Mouse (Mus musculus): ENCODE data around the gene Hemk1. TPM values are rescaled to one million over a fixed set of nuclear protein-coding genes. Genes with fewer than 3 reads are reported as not detected.

Hemk1 gene
- polyA plus RNA-seq (2014; fragmentation: Nextera tagmentation; extraction: Ambion mirVana) = 9.9 and 10.7 TPM in 2 replicates

DNA sequence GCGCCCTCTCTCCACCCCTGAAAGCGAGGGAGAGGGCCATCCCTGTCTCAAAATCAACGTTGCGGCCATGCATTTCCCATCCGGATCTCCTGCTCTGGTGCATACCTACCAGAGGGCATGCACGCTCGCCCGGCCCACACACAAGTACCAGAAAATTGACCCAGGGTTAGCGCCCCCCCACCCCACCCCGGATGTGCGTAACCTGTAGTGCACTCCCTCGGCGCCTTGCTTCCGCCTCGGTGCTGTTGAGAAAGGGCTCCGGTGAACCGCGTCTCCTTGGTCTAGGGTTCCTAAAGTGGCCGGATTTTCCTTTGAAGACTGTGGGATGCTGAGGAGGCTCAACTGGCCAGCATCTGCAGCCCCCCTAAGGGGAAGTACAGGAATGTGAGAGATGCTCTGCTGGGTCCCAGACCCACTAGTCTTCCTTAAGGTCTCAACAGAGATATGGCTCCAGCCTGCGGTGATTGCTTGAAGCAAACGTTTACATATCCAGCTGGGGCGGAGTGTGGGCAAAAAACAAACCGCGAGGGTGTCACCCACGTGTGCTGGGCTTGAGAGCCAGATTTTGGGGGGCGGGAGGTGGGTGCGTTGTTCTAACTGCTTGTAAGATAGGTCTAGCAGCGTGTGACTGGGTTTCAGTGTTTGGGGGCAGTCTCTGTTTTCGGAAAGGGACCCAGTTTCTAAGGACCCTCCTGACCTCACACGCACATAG is at the start of gene Hemk1:
TSS of gene Hemk1 (minus strand) at position 179 of the 712 bp plus-strand sequence.
- DNase-seq (ENCODE audit: low spot score, missing footprints) = peak; percentile 97
- H3K27ac ChIP-seq (ENCODE audit: low read depth, low read length) = peak within 1 kb of the TSS; percentile 17; the same call in 1 of the 2 replicates
- peak within 1 kb of the TSS; percentile 55 for H3K4me3 ChIP-seq (ENCODE audit: low read depth, low read length)
- H3K9ac ChIP-seq (ENCODE audit: low read length) = peak within 1 kb of the TSS; percentile 85
- no peaks in the 10 kb centered on the region for H3K9me3 ChIP-seq (ENCODE audit: control insufficient read depth, low read length)
- peak; percentile 71 for ATAC-seq (ENCODE audit: low FRiP score)
- 5% methylated on average over 30 of the region's 30 CpGs for WGBS
- H3K4me1 ChIP-seq (ENCODE audit: control insufficient read depth, insufficient read depth, low read length) = peaks cover 9% of the 10 kb centered on the region; the same call in 1 of the 2 replicates
- peak within 1 kb of the TSS; percentile 80 for H3K4me2 ChIP-seq
- no peaks in the 10 kb centered on the region for H3K36me3 ChIP-seq (ENCODE audit: control insufficient read depth, insufficient read depth, low read length)
- H3K27me3 ChIP-seq (ENCODE audit: control insufficient read depth, insufficient read depth, low read length) = peaks cover 2% of the 10 kb centered on the region; the same call in 1 of the 2 replicates

GRCm38 (mm10) chr9:107387708-107388107 is 49.6 kb upstream of the Hemk1 start:
- no peak overlapping the region for H3K27ac ChIP-seq (ENCODE audit: low read depth, low read length)
- H3K4me1 ChIP-seq (ENCODE audit: control insufficient read depth, insufficient read depth, low read length) = no peaks in the 10 kb centered on the region
- H3K4me3 ChIP-seq (ENCODE audit: low read depth, low read length) = no peak overlapping the region
- ATAC-seq (ENCODE audit: low FRiP score) (no peak), DNase-seq (ENCODE audit: low spot score, missing footprints) (no peak)
- no peaks in the 10 kb centered on the region for H3K9me3 ChIP-seq (ENCODE audit: control insufficient read depth, low read length)
- no peak overlapping the region for H3K4me2 ChIP-seq
- no peaks in the 10 kb centered on the region for H3K36me3 ChIP-seq (ENCODE audit: control insufficient read depth, insufficient read depth, low read length)
- WGBS = 85% methylated on average over 3 of the region's 3 CpGs
- no peak overlapping the region for H3K9ac ChIP-seq (ENCODE audit: low read length)
- peaks cover 8% of the 10 kb centered on the region for H3K27me3 ChIP-seq (ENCODE audit: control insufficient read depth, insufficient read depth, low read length)

GRCm38 (mm10) chr9:107386722-107387121 is 48.6 kb upstream of the Hemk1 start:
- H3K4me1 ChIP-seq (ENCODE audit: control insufficient read depth, insufficient read depth, low read length) = no peaks in the 10 kb centered on the region
- no peak overlapping the region for H3K27ac ChIP-seq (ENCODE audit: low read depth, low read length)
- peaks cover 17% of the 10 kb centered on the region for H3K27me3 ChIP-seq (ENCODE audit: control insufficient read depth, insufficient read depth, low read length)
- H3K4me3 ChIP-seq (ENCODE audit: low read depth, low read length) = no peak overlapping the region
- H3K9ac ChIP-seq (ENCODE audit: low read length) = no peak overlapping the region
- DNase-seq (ENCODE audit: low spot score, missing footprints) (no peak), ATAC-seq (ENCODE audit: low FRiP score) (no peak)
- H3K9me3 ChIP-seq (ENCODE audit: control insufficient read depth, low read length) = no peaks in the 10 kb centered on the region
- no peaks in the 10 kb centered on the region for H3K36me3 ChIP-seq (ENCODE audit: control insufficient read depth, insufficient read depth, low read length)
- H3K4me2 ChIP-seq = no peak overlapping the region
- WGBS = 56% methylated on average over 3 of the region's 3 CpGs

GRCm38 (mm10) chr9:107384396-107384795 is 46.2 kb upstream of the Hemk1 start:
- Histone ChIP-seq H3K4me2 (no peak overlapping the region), H3K4me3 (ENCODE audit: low read depth, low read length) (no peak overlapping the region), H3K9ac (ENCODE audit: low read length) (no peak overlapping the region), H3K27ac (ENCODE audit: low read depth, low read length) (no peak overlapping the region), H3K27me3 (ENCODE audit: control insufficient read depth, insufficient read depth, low read length) (peaks cover 35% of the 10 kb centered on the region), H3K9me3 (ENCODE audit: control insufficient read depth, low read length) (no peaks in the 10 kb centered on the region), H3K4me1 (ENCODE audit: control insufficient read depth, insufficient read depth, low read length) (no peaks in the 10 kb centered on the region), H3K36me3 (ENCODE audit: control insufficient read depth, insufficient read depth, low read length) (no peaks in the 10 kb centered on the region)
- 20% methylated on average over 3 of the region's 3 CpGs for WGBS
- ATAC-seq (ENCODE audit: low FRiP score) (no peak), DNase-seq (ENCODE audit: low spot score, missing footprints) (no peak)

DNA sequence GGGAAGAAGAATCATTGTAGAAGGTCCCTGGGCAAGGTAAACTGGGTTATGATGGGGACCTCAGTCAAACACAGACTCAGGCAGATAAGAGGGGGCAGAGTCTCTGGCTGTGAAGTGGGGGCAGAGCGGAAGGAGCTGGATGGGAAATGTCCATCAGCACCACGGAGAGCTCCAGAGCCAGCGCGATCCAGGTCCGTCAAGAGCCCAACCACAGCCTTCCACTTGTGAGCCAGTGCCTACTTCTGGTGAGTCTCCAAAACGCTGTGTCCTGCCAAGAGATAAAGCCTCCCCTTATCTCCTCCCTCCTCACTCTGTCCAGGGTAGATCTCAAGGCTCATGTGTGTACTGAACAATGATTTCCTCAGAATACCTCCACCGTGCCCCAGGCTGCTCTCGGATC is 43.6 kb upstream of the Hemk1 start:
- no peak for ATAC-seq (ENCODE audit: low FRiP score)
- Histone ChIP-seq H3K27me3 (ENCODE audit: control insufficient read depth, insufficient read depth, low read length) (peaks cover 52% of the 10 kb centered on the region), H3K27ac (ENCODE audit: low read depth, low read length) (no peak overlapping the region), H3K4me2 (no peak overlapping the region), H3K9me3 (ENCODE audit: control insufficient read depth, low read length) (no peaks in the 10 kb centered on the region), H3K4me3 (ENCODE audit: low read depth, low read length) (no peak overlapping the region), H3K4me1 (ENCODE audit: control insufficient read depth, insufficient read depth, low read length) (peaks cover 6% of the 10 kb centered on the region), H3K9ac (ENCODE audit: low read length) (no peak overlapping the region), H3K36me3 (ENCODE audit: control insufficient read depth, insufficient read depth, low read length) (no peaks in the 10 kb centered on the region)
- WGBS = 7% methylated on average over 8 of the region's 8 CpGs
- peak; percentile 90 for DNase-seq (ENCODE audit: low spot score, missing footprints)

DNA sequence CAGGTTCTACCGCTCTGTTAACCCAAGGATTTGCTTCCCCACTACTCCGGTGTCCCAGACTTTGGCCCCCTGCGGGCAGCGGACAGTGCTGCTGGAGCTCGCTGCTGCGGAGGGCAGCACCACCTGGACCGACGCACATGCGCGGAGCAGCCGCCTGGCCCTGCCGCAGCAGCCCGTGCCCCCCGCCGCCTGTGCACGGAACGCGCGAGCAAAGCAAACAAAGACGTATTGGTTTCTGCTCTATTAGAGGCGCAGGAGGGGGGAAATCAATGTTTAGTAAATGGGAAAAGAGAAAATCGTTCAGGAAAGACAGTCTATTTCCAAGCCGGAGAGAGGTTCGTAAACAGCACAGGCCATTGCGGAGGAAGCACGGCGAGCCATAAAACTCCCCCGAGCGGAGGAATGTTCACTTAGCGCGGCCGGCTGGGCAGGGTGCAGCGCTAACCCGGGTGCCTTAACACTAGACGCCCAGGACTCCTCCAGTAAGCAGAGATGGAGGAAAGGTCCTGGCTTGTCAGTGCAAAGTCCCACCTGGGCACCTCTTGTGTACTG is 39.9 kb upstream of the Hemk1 start:
- Histone ChIP-seq H3K27me3 (ENCODE audit: control insufficient read depth, insufficient read depth, low read length) (peaks cover 50% of the 10 kb centered on the region), H3K9ac (ENCODE audit: low read length) (peak overlapping the region; percentile 64), H3K27ac (ENCODE audit: low read depth, low read length) (no peak overlapping the region; the same call in 1 of the 2 replicates), H3K9me3 (ENCODE audit: control insufficient read depth, low read length) (no peaks in the 10 kb centered on the region), H3K4me1 (ENCODE audit: control insufficient read depth, insufficient read depth, low read length) (peaks cover 9% of the 10 kb centered on the region), H3K4me2 (peak overlapping the region; percentile 77), H3K4me3 (ENCODE audit: low read depth, low read length) (peak overlapping the region; percentile 39), H3K36me3 (ENCODE audit: control insufficient read depth, insufficient read depth, low read length) (no peaks in the 10 kb centered on the region)
- under 1% methylated on average over 35 of the region's 35 CpGs for WGBS
- peak; percentile 75 for ATAC-seq (ENCODE audit: low FRiP score)
- peak; percentile 96 for DNase-seq (ENCODE audit: low spot score, missing footprints)

DNA sequence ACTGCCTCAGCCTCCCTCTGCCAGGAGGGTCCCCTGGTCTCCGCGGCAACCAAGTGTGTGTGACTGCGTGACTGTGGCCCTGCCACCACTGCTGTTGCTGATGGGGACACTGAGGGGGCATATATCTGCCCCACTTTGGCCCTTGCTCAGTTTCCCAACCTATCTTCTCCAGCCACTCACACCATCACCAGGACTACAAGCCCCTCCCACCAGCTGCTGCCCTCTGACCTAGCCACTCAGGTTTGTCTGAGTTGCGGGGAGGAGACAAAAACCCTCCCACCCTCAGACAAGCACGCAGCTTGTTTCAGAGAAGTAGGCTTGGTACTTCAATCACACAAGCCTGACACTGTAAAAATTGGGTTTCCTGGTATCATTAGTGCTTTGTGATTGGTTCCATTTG is 37.3 kb upstream of the Hemk1 start:
- Histone ChIP-seq H3K36me3 (ENCODE audit: control insufficient read depth, insufficient read depth, low read length) (no peaks in the 10 kb centered on the region), H3K9me3 (ENCODE audit: control insufficient read depth, low read length) (no peaks in the 10 kb centered on the region), H3K4me1 (ENCODE audit: control insufficient read depth, insufficient read depth, low read length) (peaks cover 9% of the 10 kb centered on the region), H3K27me3 (ENCODE audit: control insufficient read depth, insufficient read depth, low read length) (peaks cover 28% of the 10 kb centered on the region), H3K9ac (ENCODE audit: low read length) (no peak overlapping the region), H3K27ac (ENCODE audit: low read depth, low read length) (no peak overlapping the region), H3K4me3 (ENCODE audit: low read depth, low read length) (no peak overlapping the region), H3K4me2 (no peak overlapping the region)
- DNase-seq (ENCODE audit: low spot score, missing footprints) = no peak
- 20% methylated on average over 5 of the region's 5 CpGs for WGBS
- ATAC-seq (ENCODE audit: low FRiP score) = no peak; the same call in 1 of the 2 replicates

GRCm38 (mm10) chr9:107374623-107375022 is 36.5 kb upstream of the Hemk1 start:
- H3K36me3 ChIP-seq (ENCODE audit: control insufficient read depth, insufficient read depth, low read length) = no peaks in the 10 kb centered on the region
- H3K4me1 ChIP-seq (ENCODE audit: control insufficient read depth, insufficient read depth, low read length) = peaks cover 9% of the 10 kb centered on the region
- no peaks in the 10 kb centered on the region for H3K9me3 ChIP-seq (ENCODE audit: control insufficient read depth, low read length)
- no peak overlapping the region for H3K27ac ChIP-seq (ENCODE audit: low read depth, low read length)
- no peak for DNase-seq (ENCODE audit: low spot score, missing footprints)
- peaks cover 23% of the 10 kb centered on the region for H3K27me3 ChIP-seq (ENCODE audit: control insufficient read depth, insufficient read depth, low read length)
- no peak overlapping the region for H3K4me2 ChIP-seq
- H3K4me3 ChIP-seq (ENCODE audit: low read depth, low read length) = no peak overlapping the region
- H3K9ac ChIP-seq (ENCODE audit: low read length) = no peak overlapping the region
- ATAC-seq (ENCODE audit: low FRiP score) = no peak
- WGBS = 6% methylated on average over 8 of the region's 8 CpGs

- Histone ChIP-seq H3K36me3 (ENCODE audit: control insufficient read depth, insufficient read depth, low read length) (no peaks in the 10 kb centered on the region), H3K9me3 (ENCODE audit: control insufficient read depth, low read length) (no peaks in the 10 kb centered on the region), H3K9ac (ENCODE audit: low read length) (no peak overlapping the region), H3K27ac (ENCODE audit: low read depth, low read length) (no peak overlapping the region), H3K4me1 (ENCODE audit: control insufficient read depth, insufficient read depth, low read length) (peaks cover 3% of the 10 kb centered on the region; the same call in 1 of the 2 replicates), H3K27me3 (ENCODE audit: control insufficient read depth, insufficient read depth, low read length) (peaks cover 8% of the 10 kb centered on the region), H3K4me3 (ENCODE audit: low read depth, low read length) (no peak overlapping the region), H3K4me2 (no peak overlapping the region)
- ATAC-seq (ENCODE audit: low FRiP score) (no peak), DNase-seq (ENCODE audit: low spot score, missing footprints) (no peak)
- 64% methylated on average over 4 of the region's 4 CpGs for WGBS
These were observed 34.3 kb upstream of the Hemk1 start for GRCm38 (mm10) chr9:107372441-107372840.

Measured in midbrain, embryonic 11.5 days (tissue).